Mouse (Mus musculus) hindbrain, postnatal 0 days (tissue): ENCODE data around the gene Cln3. TPM values are rescaled to one million over a fixed set of nuclear protein-coding genes. Genes with fewer than 3 reads are reported as not detected.

Source experiments
- ATAC-seq: fragments of 200-750 bp; cut with Nextera tagmentation; 2 replicates; pipeline ENCODE4 v1.8.0; 2017; ENCODE audit warnings: mild to moderate bottlenecking, moderate TSS enrichment, moderate library complexity
- DNase-seq: peaks from one replicate; pipeline ENCODE4 v3.0.0-alpha.2; 2015; ENCODE audit warnings: low spot score
- H3K27ac ChIP-seq: fragments of 300-500 bp; sonication (generic); 2 replicates; pipeline ENCODE4 v1.5.1; 2014; ENCODE audit warnings: mild to moderate bottlenecking
- H3K27me3 ChIP-seq: fragments of 300-500 bp; sonication (generic); 2 replicates; pipeline ENCODE4 v1.6.1; 2014; ENCODE audit warnings: low read length, mixed read lengths; ENCODE audit not compliant: insufficient read depth
- H3K36me3 ChIP-seq: fragments of 300-500 bp; sonication (generic); 2 replicates; pipeline ENCODE4 v1.6.1; 2014; ENCODE audit warnings: low read length, mixed read lengths; ENCODE audit not compliant: insufficient read depth
- H3K4me1 ChIP-seq: fragments of 300-500 bp; sonication (generic); 2 replicates; pipeline ENCODE4 v1.6.1; 2014; ENCODE audit warnings: antibody characterized with exemption, low read length, mixed read lengths; ENCODE audit not compliant: insufficient read depth
- H3K4me2 ChIP-seq: fragments of 300-500 bp; sonication (generic); 2 replicates; pipeline ENCODE4 v1.6.1; 2014; ENCODE audit warnings: low read depth, mild to moderate bottlenecking, low read length, moderate library complexity, mixed read lengths
- H3K4me3 ChIP-seq: fragments of 300-500 bp; sonication (generic); 2 replicates; pipeline ENCODE4 v1.5.1; 2014; ENCODE audit warnings: low read length
- H3K9ac ChIP-seq: fragments of 300-500 bp; sonication (generic); replicated peaks from 2 replicates; pipeline ENCODE4 v1.6.1; 2014; ENCODE audit warnings: mild to moderate bottlenecking, low read length, moderate library complexity, mixed read lengths
- H3K9me3 ChIP-seq: fragments of 300-500 bp; sonication (generic); 2 replicates; pipeline ENCODE4 v1.6.1; 2016; ENCODE audit warnings: low read length, mixed read lengths
- CTCF ChIP-seq: IDR thresholded peaks from 2 replicates; pipeline ENCODE4 v1.5.1; 2016; ENCODE audit warnings: antibody characterized with exemption, control low read depth, low read depth
- WGBS: fragments of 180-500 bp; shearing (Covaris S2); extraction: QIAGEN DNeasy Blood & Tissue Kit; methylation state at CpG from one replicate; pipeline ENCODE4 v1.1.7; 2014; 5-methylcytosine and 5-hydroxymethylcytosine counted together
- polyA plus RNA-seq: library from polyadenylated mRNA; unstranded; fragments of >200 nt; fragmentation: Nextera tagmentation; extraction: Ambion mirVana; gene quantifications from 2 replicates; pipeline ENCODE4 v1.2.1, GENCODE M21; 2015
- total RNA-seq: library from RNA; depleted of rRNA; stranded (reverse); fragments of >200 nt; gene quantifications from 2 replicates; pipeline ENCODE4 v1.2.3, GENCODE M21; 2014

Gene Cln3
- total and polyA plus RNA-seq, 2 experiments from 2014 or later, result 22.3 to 27.7 TPM

DNA sequence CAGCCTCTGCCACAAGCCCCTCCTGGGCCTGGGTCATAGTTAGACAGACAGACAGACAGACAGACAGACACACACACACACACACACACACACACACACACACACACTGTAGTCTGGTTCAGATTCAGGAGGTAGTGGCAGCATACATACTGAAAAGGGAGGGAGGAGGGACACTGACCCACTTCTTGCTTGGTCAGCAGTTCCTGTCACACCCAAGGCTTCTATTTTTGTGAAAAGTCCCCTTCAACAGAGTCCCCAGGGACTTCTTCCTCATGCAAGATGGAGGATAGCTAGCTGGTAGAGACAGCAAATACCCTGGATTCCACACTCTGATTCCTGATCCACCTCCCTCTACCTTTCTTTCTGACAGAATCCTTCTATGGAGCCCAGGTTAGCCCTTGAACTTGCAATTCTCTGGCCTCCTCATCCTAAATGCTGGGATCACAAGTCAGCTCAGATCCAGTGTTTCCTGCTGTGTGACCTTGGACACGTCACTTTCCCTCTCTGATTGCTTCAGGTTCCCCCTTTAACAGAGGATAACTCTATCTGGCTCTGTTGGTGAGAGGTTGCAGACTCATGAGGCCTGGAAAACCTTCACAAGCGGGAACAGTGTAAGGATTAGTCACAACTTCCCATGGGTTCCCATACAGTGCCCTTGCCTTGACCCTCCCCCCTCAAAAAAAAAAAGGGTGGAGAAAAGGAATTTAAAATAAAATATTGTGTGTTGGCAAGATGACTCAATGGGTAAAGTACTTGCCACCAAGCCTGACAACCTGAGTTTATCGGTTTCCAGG lies 40.4 kb upstream of the Cln3 start:
- Histone ChIP-seq H3K4me2 (no peak overlapping the region), H3K27me3 (no peaks in the 10 kb centered on the region), H3K36me3 (no peaks in the 10 kb centered on the region), H3K4me1 (no peaks in the 10 kb centered on the region), H3K9me3 (no peaks in the 10 kb centered on the region), H3K27ac (no peak overlapping the region), H3K4me3 (no peak overlapping the region), H3K9ac (no peak overlapping the region)
- 77% methylated on average over 3 of the region's 3 CpGs for WGBS
- DNase-seq, result no peak
- no peak for ATAC-seq
- no peak for TF ChIP-seq CTCF

DNA sequence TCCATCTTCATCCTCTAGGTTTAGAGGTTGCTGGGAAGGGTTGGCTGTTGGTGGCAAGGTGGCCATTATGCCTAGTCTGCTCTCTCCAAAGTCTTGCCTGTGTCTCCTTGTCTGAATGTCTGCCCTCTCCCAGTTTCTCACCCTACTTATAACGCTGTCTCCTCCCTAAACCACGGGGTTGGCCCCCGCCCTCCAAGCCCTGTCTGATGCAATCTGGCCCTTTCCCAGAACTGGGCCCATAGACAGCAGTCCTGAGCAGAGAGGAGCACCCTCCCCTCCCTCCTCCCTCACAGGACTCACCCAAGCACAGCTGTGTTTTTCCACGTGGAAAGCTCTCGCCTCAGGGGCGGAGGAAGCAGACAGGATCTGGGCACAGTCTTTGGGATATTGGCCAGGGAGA lies 39.8 kb upstream of the Cln3 start:
- no peak overlapping the region for H3K9ac ChIP-seq
- no peaks in the 10 kb centered on the region for H3K27me3 ChIP-seq
- peak; percentile 42 for DNase-seq
- H3K4me2 ChIP-seq, result no peak overlapping the region
- no peaks in the 10 kb centered on the region for H3K4me1 ChIP-seq
- 47% methylated on average over 6 of the region's 6 CpGs for WGBS
- no peaks in the 10 kb centered on the region for H3K9me3 ChIP-seq
- peak; percentile 56; the same call in 1 of the 2 replicates for ATAC-seq
- H3K27ac ChIP-seq, result no peak overlapping the region
- no peak overlapping the region for H3K4me3 ChIP-seq
- no peaks in the 10 kb centered on the region for H3K36me3 ChIP-seq
- TF ChIP-seq CTCF, result no peak

DNA sequence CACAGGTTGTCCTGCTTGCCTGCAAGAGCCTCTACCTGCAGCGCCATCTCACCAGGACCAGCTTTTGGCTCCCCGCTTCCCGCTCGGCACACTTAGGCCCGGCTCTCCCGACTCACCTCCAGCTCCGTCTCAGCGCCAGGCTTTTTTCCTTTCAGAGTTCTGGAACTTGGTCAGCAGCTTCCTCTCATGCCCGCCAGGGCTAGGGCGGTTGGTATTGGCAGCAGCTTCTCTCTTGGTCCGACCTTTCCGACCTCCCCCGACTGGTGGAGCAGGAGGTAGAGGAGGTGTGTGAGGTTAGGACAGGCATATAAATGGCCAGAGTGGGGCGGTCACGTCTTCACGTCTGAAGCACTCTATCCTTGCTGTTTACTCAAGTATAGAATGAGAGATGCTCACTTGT lies 39.2 kb upstream of the Cln3 start:
- Histone ChIP-seq H3K4me1 (no peaks in the 10 kb centered on the region), H3K9me3 (no peaks in the 10 kb centered on the region), H3K4me3 (no peak overlapping the region), H3K4me2 (no peak overlapping the region), H3K9ac (no peak overlapping the region), H3K27ac (no peak overlapping the region), H3K36me3 (no peaks in the 10 kb centered on the region), H3K27me3 (no peaks in the 10 kb centered on the region)
- ATAC-seq, result no peak
- TF ChIP-seq CTCF, result no peak
- DNase-seq, result no peak
- 76% methylated on average over 16 of the region's 16 CpGs for WGBS

DNA sequence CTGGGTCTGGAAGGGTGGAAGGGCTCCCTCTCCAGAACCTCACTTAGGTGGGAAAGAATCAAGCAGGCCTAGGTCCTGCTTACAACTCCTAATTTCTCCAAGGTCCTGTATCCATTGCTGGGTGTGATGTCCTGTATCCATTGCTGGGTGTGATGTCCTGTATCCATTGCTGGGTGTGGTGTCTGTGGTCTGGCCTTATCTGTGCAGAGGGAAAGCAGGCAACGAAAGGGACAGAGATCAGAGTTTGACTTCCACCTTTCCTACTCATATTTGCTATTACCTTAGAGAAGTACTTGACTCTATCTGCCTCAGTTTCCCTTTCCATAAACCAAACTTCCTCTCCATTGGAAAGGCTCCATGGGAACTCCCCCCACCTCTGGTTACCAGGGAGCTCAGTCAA lies 37.8 kb upstream of the Cln3 start:
- TF ChIP-seq CTCF, result no peak

DNA sequence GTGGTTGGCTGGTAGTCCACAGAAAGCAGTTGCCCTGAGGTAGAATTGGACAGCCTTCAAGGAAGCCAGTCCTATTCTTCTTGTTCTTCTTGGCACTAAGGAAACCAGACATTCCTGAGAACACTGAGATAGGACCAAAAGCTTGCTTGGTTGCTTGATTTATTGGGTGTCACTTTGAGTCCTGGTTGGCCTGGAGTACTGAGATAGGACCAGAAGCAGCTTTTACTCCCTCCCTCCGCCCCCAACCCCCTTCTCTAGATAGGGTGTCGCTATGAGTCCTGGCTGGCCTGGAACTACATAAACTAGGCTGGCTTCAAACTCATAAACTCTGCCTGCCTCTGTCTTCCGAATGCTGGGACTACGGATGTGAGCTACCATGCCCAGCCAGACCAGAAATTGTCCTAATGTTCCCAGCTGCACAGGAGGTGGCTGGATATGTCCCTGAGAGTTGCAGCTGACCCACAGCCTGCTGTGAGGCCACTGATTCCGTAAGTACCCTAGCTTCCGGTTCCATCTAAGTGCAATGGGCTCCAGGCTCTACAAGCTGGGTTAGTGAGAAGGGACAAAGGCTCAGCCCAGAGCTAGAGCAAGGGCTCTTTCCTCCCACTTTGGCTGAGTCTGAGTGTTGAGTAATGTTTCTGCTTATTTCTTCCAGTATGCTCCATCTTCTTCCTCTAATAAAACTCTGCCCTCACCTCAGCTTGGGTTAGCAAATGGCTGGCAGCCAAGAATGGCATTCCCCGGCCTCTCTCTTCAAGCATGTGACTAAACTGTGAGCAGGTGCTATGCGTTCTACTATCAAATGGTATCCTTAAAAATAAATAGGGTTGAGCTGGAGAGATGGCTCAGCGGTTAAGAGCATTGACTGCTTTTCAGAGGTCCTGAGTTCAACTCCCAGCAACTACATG lies 36.1 kb upstream of the Cln3 start:
- no peak overlapping the region for H3K9ac ChIP-seq
- TF ChIP-seq CTCF, result no peak
- no peak for ATAC-seq
- H3K27me3 ChIP-seq, result no peaks in the 10 kb centered on the region
- WGBS, result 82% methylated on average over 9 of the region's 9 CpGs
- no peak overlapping the region for H3K4me2 ChIP-seq
- DNase-seq, result no peak
- H3K36me3 ChIP-seq, result no peaks in the 10 kb centered on the region
- H3K4me3 ChIP-seq, result no peak overlapping the region
- no peaks in the 10 kb centered on the region for H3K4me1 ChIP-seq
- no peaks in the 10 kb centered on the region for H3K9me3 ChIP-seq
- no peak overlapping the region for H3K27ac ChIP-seq

More for the DNA sequence above, 37.8 kb upstream of the Cln3 start:
- no peak overlapping the region for H3K4me3 ChIP-seq
- no peak overlapping the region for H3K4me2 ChIP-seq
- no peaks in the 10 kb centered on the region for H3K4me1 ChIP-seq
- no peaks in the 10 kb centered on the region for H3K27me3 ChIP-seq
- DNase-seq, result no peak
- no peaks in the 10 kb centered on the region for H3K9me3 ChIP-seq
- H3K36me3 ChIP-seq, result no peaks in the 10 kb centered on the region
- ATAC-seq, result no peak
- H3K27ac ChIP-seq, result no peak overlapping the region
- 71% methylated on average over 1 of the region's 1 CpGs for WGBS
- no peak overlapping the region for H3K9ac ChIP-seq

DNA sequence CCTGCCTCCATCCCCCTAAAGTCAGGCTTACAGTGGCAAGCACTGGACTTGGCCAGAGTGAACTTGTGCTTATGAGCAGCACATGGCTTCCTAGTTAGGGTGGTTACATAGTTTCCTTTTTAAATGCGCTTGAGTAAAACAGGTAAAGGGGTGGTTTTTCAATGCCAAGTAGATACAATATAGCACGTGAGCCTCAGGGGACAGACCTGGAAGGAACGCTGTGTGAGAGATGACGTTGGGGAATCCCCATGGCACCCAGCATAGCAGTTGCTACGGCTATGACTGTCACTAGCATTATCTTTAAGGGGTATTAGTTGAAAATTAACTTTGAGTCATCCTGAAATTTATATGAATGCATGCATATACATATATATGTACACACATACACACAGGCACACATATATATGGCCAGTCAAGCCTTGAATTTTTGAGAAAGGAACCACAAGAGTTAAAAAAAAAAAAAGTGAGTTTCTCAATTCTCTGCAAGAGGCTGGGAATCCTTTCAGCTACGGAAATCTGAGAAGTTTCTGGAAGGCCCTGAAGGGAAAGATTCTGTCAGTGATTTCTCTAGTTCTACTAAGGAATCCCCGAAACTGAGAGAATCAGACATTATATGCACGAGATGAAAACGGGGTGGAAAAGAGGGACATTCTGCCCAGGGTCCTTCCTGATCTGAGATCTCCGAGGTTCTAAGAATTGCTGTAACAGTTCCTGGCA lies 34.1 kb upstream of the Cln3 start:
- H3K4me1 ChIP-seq, result no peaks in the 10 kb centered on the region
- no peak overlapping the region for H3K4me3 ChIP-seq
- no peaks in the 10 kb centered on the region for H3K9me3 ChIP-seq
- H3K27ac ChIP-seq, result no peak overlapping the region
- H3K36me3 ChIP-seq, result no peaks in the 10 kb centered on the region
- no peaks in the 10 kb centered on the region for H3K27me3 ChIP-seq
- TF ChIP-seq CTCF, result no peak
- DNase-seq (no peak), ATAC-seq (no peak)
- H3K4me2 ChIP-seq, result no peak overlapping the region
- WGBS, result 79% methylated on average over 10 of the region's 10 CpGs
- H3K9ac ChIP-seq, result no peak overlapping the region
